Mouse (Mus musculus): Measurements from ENCODE around the gene Babam2. TPM values are rescaled to one million over a fixed set of nuclear protein-coding genes. Genes with fewer than 3 reads are reported as not detected.

The Babam2 gene
- polyA plus RNA-seq, 1 experiment: 7.0 TPM

DNA sequence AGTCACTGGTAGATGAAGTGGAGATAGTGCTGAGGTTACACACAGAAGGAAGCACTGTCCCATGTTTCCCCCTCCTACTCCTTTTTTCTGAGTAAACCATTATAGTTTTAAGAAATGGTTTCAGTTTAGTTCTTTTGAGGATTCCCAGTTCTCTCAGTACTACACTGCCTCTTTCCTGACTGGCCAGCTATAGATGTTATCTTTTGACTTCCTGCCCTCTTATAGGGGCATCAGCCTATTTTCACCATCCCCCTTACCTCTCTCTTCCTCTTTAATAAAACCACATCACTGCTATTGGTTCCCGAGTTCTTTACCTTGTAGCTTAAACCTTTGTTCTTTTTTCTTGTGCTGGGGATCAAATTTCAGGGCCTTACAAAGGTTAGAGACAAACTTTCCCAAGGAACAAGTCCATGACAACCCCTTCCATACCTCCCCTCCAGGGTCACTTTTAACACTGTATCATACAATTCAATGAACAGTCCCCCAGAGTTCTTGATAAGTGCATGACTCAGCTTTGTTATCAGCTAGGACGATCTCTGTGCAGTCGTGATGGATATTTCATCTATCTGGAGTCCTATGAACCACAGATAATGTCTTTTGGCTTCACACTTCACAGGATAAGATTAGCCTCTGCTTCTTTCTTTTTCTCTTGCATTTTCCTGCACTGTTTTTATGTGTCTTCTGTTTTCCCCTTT, 35.3 kb downstream of the Babam2 start:
- no peak for TF ChIP-seq TAL1 (IDR thresholded peaks at IDR 0.05; ENCODE audit: low read length)
- peak; percentile 71 for TF ChIP-seq GATA1 (IDR thresholded peaks at IDR 0.05; ENCODE audit: low read length)
- Histone ChIP-seq H3K36me3 (ENCODE audit: control insufficient read depth) (peaks cover 3% of the 10 kb centered on the region), H3K4me1 (ENCODE audit: control insufficient read depth) (peaks cover 5% of the 10 kb centered on the region), H3K27me3 (ENCODE audit: control insufficient read depth) (no peaks in the 10 kb centered on the region), H3K9me3 (ENCODE audit: control insufficient read depth, low read length) (no peaks in the 10 kb centered on the region), H3K4me3 (replicated peaks) (no peak overlapping the region)

DNA sequence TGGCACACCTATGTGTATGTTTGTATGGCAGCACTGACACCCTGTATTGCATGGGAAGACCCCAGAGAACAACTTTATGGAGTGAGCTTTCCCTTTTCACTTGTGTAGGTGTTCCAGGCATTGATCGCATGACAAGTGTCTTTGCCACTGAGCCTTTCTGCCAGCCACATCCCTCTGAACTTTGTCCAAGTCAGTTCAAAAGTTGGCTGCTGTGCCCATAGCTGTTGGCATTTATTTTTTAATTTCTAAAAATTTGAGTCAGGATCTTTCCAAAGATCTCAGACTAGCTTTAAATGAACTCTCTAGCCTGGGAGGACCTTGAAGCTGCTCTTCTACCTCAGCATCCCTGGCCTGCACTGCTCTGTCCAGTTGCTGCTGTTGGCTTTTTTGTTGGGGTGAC, 44.4 kb downstream of the Babam2 start:
- TF ChIP-seq GATA1 (IDR thresholded peaks at IDR 0.05; ENCODE audit: low read length): no peak
- no peak for TF ChIP-seq TAL1 (IDR thresholded peaks at IDR 0.05; ENCODE audit: low read length)
- H3K9me3 ChIP-seq (ENCODE audit: control insufficient read depth, low read length): no peaks in the 10 kb centered on the region
- no peaks in the 10 kb centered on the region for H3K36me3 ChIP-seq (ENCODE audit: control insufficient read depth)
- no peaks in the 10 kb centered on the region for H3K27me3 ChIP-seq (ENCODE audit: control insufficient read depth)
- H3K4me1 ChIP-seq (ENCODE audit: control insufficient read depth): no peaks in the 10 kb centered on the region
- H3K4me3 ChIP-seq (replicated peaks): no peak overlapping the region

DNA sequence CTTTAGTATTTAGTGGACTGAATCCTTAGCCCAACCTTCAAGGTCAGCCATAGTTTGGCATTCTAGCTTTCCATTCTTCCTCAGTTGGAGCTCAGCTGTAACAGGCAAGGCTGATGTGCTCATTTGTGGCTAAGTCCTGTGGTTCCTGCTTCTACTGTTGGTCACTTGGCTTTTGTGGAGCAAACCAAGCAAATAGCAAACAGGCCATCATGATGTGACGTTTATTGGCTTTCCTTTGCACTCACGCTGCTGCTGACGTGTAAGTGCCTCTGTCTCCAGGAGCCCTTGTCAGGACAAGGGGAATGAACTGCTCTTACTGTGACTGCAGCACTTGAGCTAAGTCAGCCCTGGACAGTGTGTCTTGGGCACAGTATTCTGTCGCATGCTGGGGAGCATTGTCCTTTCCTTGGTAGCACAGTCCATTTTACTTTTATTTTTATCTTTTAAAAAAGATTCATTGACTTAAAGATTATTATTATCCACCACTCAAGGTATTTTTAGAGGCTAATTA, 45.1 kb downstream of the Babam2 start:
- H3K36me3 ChIP-seq (ENCODE audit: control insufficient read depth): no peaks in the 10 kb centered on the region
- no peaks in the 10 kb centered on the region for H3K4me1 ChIP-seq (ENCODE audit: control insufficient read depth)
- no peak overlapping the region for H3K4me3 ChIP-seq (replicated peaks)
- TF ChIP-seq GATA1 (IDR thresholded peaks at IDR 0.05; ENCODE audit: low read length): no peak
- no peak for TF ChIP-seq TAL1 (IDR thresholded peaks at IDR 0.05; ENCODE audit: low read length)
- H3K9me3 ChIP-seq (ENCODE audit: control insufficient read depth, low read length): no peaks in the 10 kb centered on the region
- no peaks in the 10 kb centered on the region for H3K27me3 ChIP-seq (ENCODE audit: control insufficient read depth)

DNA sequence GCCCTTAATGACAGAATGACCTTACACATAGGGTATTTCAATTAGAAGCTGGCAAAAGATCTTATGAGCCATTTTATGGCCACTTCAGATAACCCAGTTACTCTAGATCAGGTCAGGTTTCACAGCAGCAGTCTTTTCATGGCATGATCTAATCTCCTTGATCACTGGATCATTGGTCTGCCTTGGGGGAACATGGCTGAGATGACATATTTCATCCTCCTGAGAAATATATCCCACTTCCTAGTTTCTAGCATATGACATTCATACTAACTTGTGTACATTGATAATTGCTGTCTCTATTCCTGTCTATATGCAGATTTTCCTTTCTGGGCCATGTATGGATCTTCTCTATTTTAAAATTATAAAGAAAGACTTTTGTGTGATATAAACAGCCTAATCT, 51.9 kb downstream of the Babam2 start:
- no peaks in the 10 kb centered on the region for H3K9me3 ChIP-seq (ENCODE audit: control insufficient read depth, low read length)
- H3K4me3 ChIP-seq (replicated peaks): no peak overlapping the region
- H3K27me3 ChIP-seq (ENCODE audit: control insufficient read depth): no peaks in the 10 kb centered on the region
- no peaks in the 10 kb centered on the region for H3K4me1 ChIP-seq (ENCODE audit: control insufficient read depth)
- H3K36me3 ChIP-seq (ENCODE audit: control insufficient read depth): no peaks in the 10 kb centered on the region
- TF ChIP-seq GATA1 (IDR thresholded peaks at IDR 0.05; ENCODE audit: low read length): no peak
- TF ChIP-seq TAL1 (IDR thresholded peaks at IDR 0.05; ENCODE audit: low read length): no peak

DNA sequence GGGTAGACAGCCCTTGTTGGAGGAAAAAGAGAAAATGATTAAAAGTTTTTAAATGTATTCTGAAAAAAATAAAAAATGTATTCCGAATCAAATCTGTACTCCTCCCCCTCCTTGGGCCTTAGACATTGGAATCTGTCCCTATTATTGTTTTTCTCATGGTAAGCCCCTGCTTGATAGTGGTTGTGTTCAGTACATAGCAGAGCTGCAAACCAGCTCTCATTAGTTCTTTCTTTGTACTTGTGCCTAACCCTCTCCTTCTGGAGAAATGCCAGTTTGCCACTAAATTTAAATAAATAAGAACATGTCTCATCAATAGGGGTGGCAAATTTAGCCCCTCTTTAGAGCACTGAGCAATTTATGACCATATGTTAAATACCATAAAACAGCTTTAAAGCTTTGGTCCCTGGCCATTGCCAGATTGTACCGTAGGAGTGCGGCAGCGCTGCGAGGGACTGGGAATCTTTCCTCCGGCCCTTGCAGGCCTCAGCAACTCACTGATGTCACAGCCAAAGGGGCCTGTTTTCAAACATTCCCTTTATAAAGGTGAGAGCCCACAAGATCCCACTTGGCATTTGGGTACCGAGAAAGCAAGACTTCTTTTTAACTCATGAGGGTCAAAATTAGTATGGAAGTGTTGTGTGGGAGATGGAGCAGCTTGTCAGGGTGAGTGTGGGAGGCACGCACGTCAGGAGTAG, 52.9 kb downstream of the Babam2 start:
- no peak overlapping the region for H3K4me3 ChIP-seq (replicated peaks)
- H3K27me3 ChIP-seq (ENCODE audit: control insufficient read depth): no peaks in the 10 kb centered on the region
- TF ChIP-seq TAL1 (IDR thresholded peaks at IDR 0.05; ENCODE audit: low read length): no peak
- TF ChIP-seq GATA1 (IDR thresholded peaks at IDR 0.05; ENCODE audit: low read length): no peak
- no peaks in the 10 kb centered on the region for H3K4me1 ChIP-seq (ENCODE audit: control insufficient read depth)
- H3K9me3 ChIP-seq (ENCODE audit: control insufficient read depth, low read length): no peaks in the 10 kb centered on the region
- no peaks in the 10 kb centered on the region for H3K36me3 ChIP-seq (ENCODE audit: control insufficient read depth)

DNA sequence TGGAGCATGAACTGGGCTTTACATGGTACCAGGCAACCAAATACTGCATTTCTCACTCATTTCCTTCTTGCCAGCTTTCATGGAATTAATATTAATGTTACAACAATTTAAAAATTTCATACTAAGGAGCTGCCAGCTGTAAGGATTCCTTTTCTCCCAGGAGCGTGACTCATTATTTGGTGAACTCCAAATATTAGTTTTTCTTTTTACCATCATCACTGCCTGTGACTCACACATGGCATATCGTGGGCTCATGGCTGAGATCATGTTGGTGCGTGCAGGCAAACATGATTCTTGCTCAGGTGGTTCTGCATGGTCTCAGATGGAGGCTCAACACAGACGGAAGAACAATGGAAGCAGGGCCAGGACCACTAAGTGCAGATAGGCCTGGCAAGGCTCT, 53.5 kb downstream of the Babam2 start:
- Histone ChIP-seq H3K4me3 (replicated peaks) (no peak overlapping the region), H3K27me3 (ENCODE audit: control insufficient read depth) (no peaks in the 10 kb centered on the region), H3K9me3 (ENCODE audit: control insufficient read depth, low read length) (no peaks in the 10 kb centered on the region), H3K4me1 (ENCODE audit: control insufficient read depth) (no peaks in the 10 kb centered on the region), H3K36me3 (ENCODE audit: control insufficient read depth) (no peaks in the 10 kb centered on the region)
- TF ChIP-seq GATA1 (IDR thresholded peaks at IDR 0.05; ENCODE audit: low read length): no peak
- no peak for TF ChIP-seq TAL1 (IDR thresholded peaks at IDR 0.05; ENCODE audit: low read length)

DNA sequence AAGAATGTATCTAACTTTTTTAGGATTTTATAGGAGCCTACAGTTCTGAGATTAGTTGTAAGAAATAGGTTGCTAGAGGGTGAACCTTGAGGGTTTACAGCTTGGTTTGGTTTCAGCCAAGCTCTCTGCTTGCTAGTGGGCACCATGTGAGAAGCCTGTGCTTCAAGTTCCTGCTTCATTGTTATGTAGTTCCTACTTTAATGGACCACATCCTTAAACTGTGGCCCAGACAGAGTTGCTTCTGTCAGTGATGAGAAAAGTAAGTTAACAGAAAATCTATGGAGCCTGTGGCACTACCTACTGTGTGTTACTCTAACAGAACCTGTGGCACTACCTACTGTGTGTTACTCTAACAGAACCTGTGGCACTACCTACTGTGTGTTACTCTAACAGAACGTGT, 57.1 kb downstream of the Babam2 start:
- H3K4me1 ChIP-seq (ENCODE audit: control insufficient read depth): no peaks in the 10 kb centered on the region
- H3K4me3 ChIP-seq (replicated peaks): no peak overlapping the region
- no peaks in the 10 kb centered on the region for H3K9me3 ChIP-seq (ENCODE audit: control insufficient read depth, low read length)
- no peaks in the 10 kb centered on the region for H3K27me3 ChIP-seq (ENCODE audit: control insufficient read depth)
- H3K36me3 ChIP-seq (ENCODE audit: control insufficient read depth): no peaks in the 10 kb centered on the region
- TF ChIP-seq TAL1 (IDR thresholded peaks at IDR 0.05; ENCODE audit: low read length) (no peak), GATA1 (IDR thresholded peaks at IDR 0.05; ENCODE audit: low read length) (no peak)

DNA sequence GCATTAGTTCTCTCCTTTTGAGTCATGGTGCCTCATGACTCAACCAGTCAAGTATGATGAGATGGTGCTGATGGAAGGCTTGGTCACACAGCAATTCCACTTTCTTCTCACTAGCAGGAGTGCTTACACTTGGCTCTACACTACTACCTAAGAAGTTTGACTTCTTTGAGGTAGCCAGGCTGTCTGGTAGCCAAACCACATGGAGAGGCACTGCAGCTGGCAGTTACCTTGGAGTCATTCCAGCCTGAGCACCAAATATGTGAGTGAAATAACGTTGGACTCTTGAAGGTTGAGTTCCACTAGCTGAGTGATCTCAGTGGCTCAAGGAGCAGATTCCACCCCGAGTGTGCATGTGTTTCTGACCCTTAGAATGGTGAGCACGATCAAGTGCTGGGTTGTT, 57.8 kb downstream of the Babam2 start:
- H3K9me3 ChIP-seq (ENCODE audit: control insufficient read depth, low read length): no peaks in the 10 kb centered on the region
- TF ChIP-seq TAL1 (IDR thresholded peaks at IDR 0.05; ENCODE audit: low read length): no peak
- no peak for TF ChIP-seq GATA1 (IDR thresholded peaks at IDR 0.05; ENCODE audit: low read length)
- no peak overlapping the region for H3K4me3 ChIP-seq (replicated peaks)
- no peaks in the 10 kb centered on the region for H3K27me3 ChIP-seq (ENCODE audit: control insufficient read depth)
- no peaks in the 10 kb centered on the region for H3K36me3 ChIP-seq (ENCODE audit: control insufficient read depth)
- no peaks in the 10 kb centered on the region for H3K4me1 ChIP-seq (ENCODE audit: control insufficient read depth)

DNA sequence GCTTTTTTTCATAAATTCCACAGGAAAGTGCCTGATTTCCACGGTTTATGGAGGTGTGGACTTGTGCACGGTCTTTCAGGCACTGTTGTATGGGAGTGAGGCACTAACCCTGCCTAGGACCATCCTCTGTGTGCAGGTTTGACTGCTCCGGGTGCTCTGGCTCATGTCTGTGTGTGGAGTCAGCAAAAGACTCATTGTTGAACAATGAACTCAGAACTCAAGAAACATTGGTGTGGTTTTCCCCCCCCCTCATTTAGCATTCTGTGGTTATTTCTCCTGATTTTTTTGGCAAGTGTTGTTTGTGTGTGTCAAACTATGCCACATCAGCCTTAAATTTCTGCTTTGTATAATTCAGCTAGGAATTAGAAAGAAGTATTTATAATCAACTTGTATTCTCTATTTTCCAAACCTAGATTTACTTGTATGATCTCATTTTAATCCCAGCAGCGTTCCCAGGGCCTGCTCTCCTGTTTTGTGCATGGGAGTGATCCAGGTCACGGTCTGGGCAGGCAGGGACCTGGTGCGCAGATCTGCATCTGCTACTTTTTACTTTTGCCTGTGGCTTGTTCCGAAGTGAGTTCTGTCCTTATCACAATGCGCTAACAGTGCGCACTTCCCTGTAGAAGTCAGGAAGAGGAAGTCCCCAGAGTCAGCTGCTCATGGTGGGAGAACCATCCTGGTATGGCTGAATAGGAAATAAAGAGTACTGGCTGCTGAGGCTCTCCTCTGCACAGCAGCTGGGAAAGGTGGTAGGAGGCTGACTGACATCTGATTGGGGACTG, 61.0 kb downstream of the Babam2 start:
- no peak overlapping the region for H3K4me3 ChIP-seq (replicated peaks)

More for the DNA sequence above, 61.0 kb downstream of the Babam2 start:
- no peaks in the 10 kb centered on the region for H3K36me3 ChIP-seq (ENCODE audit: control insufficient read depth)
- no peak for TF ChIP-seq GATA1 (IDR thresholded peaks at IDR 0.05; ENCODE audit: low read length)
- TF ChIP-seq TAL1 (IDR thresholded peaks at IDR 0.05; ENCODE audit: low read length): no peak
- peaks cover 2% of the 10 kb centered on the region; the same call in 1 of the 2 replicates for H3K4me1 ChIP-seq (ENCODE audit: control insufficient read depth)
- no peaks in the 10 kb centered on the region for H3K27me3 ChIP-seq (ENCODE audit: control insufficient read depth)
- H3K9me3 ChIP-seq (ENCODE audit: control insufficient read depth, low read length): no peaks in the 10 kb centered on the region

All from erythroblast, embryonic 14.5 days (primary cell).